Mouse (Mus musculus) CH12F3 (cell line): ENCODE results near the gene Aldoart1.

ENCODE experiments used
- in situ Hi-C: fragments of 300-500 bp; cut with MboI; formaldehyde crosslinking; loops from 2 replicates; pipeline ENCODE4 v1.14.3; 2020; ENCODE audit warnings: low sequenced_read_pairs

Gene Aldoart1

GRCm38 (mm10) chr4:72852534-72852933, at the start of gene Aldoart1:
Gene Aldoart1 (minus strand): TSS chr4:72852634.
- in situ Hi-C loops = no loop called here

- in situ Hi-C loops = no loop called here
Measured at GRCm38 (mm10) chr4:72901566-72901965, 49.1 kb upstream of the Aldoart1 start.

DNA sequence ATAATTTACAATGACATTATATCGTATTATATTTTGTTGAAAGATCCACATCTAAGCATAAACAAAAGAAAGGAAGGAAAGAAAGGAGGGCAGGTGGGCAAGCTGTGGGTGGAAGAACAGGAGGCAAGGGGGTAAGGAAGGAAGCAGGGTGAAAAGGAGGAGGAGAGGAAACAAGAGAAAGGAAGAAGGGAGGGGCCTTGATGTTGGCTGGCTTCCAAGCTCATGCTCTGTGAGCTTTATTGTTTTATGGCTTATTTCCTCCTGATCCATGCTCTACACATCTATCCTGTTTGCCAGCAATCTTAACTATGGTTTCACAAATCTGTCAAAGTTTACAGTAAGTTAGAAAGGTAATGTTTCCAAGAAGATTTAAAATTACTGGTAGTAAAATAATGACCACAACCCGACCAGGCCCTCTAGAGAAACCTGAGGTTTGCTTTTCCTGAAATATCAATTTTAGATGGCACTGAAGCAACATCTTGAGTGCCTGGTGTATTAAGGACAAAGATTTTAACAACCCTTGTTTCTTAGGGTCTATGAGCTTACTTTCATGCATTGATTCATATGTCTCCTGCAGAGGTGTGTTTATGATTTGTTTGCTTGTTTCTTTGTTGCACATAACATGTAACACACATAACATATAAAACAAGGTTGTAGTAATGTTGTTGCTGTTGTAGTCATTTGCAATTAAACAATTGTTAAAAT, 13.1 kb upstream of the Aldoart1 start:
- in situ Hi-C loops = no loop called here

GRCm38 (mm10) chr4:72844276-72844675, 8.2 kb downstream of the Aldoart1 start:
- in situ Hi-C loops = no loop called here

DNA sequence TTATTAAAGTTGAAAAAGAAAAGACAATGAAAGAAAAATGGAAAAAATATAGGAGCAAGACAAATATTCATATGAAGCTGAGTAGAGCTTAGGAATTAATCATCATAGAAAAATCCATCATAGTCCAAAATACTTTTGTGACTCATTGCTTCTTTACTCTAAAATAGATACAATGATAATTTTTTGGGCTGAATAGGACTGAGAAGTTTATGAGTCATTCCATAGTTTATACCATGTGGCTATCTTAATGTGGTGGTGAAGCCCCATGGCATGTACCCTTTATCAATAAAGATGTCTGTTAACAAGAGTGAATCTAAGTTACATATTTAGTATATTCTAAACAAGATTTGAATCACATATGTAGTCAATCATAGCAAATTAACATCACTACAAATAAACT, 9.4 kb downstream of the Aldoart1 start:
- in situ Hi-C loops = no loop called here

GRCm38 (mm10) chr4:72836430-72836829, 16.0 kb downstream of the Aldoart1 start:
- in situ Hi-C loops = no loop called here

GRCm38 (mm10) chr4:72835400-72835799, 17.0 kb downstream of the Aldoart1 start:
- in situ Hi-C loops = no loop called here

- in situ Hi-C loops = no loop called here
Measured at GRCm38 (mm10) chr4:72800816-72801215, 51.6 kb downstream of the Aldoart1 start.
